Mouse (Mus musculus) liver, adult 10 weeks (tissue): ENCODE data around the gene Lmntd1. TPM values are rescaled to one million over a fixed set of nuclear protein-coding genes. Genes with fewer than 3 reads are reported as not detected.

ENCODE experiments used
- polyA plus RNA-seq: library from polyadenylated mRNA; stranded (reverse); fragments of 350-450 nt; fragmentation: Illumina TruSeq; extraction: RNeasy Lipid Tissue Mini Kit (QIAGEN cat#74804); gene quantifications from one replicate; pipeline ENCODE4 v1.2.3, GENCODE M21; 2014; ENCODE audit warnings: low read depth, low replicate concordance

Lmntd1 gene
- polyA plus RNA-seq = not detected

GRCm38 (mm10) chr6:145614219-145614618 lies at the start of gene Lmntd1:
TSS of gene Lmntd1 (minus strand) at chr6:145614319.

GRCm38 (mm10) chr6:145615666-145616210 lies 1.6 kb upstream of the Lmntd1 start, which contains the start of gene Tuba3b:
TSS of gene Tuba3b (plus strand) at chr6:145615757.

Other genes starting within 250 kb of the Lmntd1 start
- gene Tuba3b, start 1.4 kb upstream of the Lmntd1 start, polyA plus RNA-seq = not detected
- 23.7 TPM for gene Rassf8, start 132.4 kb upstream of the Lmntd1 start, polyA plus RNA-seq